Mouse (Mus musculus): ENCODE results near the gene Rgs3.

Rgs3 gene

DNA sequence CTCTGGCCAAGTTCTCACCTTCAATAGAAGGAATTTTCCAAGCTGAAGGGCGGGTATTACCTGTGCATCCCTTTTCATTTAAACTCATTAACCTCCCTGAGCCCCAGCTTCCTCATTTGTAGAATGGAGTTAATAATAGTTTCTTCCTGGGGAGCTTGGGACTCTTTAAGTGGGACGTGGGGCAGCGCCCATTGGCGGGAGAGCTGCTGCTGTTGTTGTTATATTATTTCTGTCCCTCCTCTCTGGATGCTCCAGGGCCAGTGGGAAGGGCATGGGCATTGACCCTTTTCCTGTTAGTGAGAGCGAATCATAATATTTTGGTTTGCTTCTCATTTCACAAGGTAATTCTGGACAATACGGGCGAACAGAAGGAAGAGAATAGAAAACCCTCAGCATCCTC lies 47.3 kb downstream of the Rgs3 start:
- DNase-seq, result no peak

DNA sequence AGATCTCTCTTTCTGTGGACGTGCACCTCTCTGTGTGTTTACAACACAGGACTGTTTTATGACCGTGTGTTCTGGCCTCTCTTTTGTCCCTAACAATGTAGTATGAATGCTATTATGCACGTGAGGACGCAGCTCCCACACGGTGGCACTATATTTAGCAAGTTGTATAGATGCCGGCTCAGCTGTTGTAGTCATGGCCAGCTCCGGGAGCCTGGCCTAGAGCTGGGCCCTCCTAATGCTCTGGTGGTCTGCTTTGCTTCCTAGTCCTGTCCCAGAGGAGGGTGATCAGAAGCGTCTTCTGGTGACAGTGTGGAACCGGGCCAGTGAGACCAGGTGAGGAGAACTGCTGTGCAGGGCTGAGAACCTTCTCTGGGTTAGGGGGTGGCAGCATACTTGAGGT lies 47.7 kb downstream of the Rgs3 start:
- no peak for DNase-seq

DNA sequence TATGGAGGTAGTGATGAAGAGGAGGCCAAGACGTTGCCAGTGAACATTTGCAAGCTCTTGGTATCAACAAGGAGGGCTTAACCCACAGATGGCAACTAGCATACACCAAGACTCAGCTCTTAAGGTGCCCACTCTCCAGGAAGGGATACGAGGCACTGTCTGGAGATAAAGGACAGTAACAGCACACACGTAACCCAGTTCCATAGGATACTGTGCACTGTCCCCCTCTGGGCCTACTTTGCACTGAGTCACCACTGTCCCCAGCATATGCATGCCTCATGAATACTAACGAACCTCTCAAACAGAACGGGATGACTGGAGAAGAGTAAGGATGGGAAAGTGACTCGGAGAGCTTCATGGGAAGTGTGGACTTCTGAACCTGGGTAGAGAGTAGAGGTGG lies 48.2 kb downstream of the Rgs3 start:
- no peak for DNase-seq

DNA sequence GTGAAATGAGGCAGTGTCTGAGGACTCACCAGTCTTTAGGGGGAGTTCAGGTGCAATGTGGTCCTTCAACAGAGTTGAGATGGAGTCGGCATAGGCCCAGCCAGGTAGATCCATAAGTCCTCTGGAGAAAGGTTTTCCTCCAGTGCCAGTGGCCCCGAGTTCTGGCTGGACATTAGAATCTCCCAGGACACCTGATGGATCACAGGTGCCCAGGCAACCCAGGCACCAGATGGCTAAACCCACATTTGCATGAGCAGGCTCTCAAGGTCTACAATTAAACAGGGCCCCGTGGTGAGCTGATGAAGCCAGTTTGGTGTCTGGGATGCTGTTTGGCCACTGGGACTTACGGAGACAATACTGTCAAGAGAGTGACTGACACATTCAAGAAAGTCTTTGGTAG lies 49.7 kb downstream of the Rgs3 start:
- DNase-seq, result no peak

DNA sequence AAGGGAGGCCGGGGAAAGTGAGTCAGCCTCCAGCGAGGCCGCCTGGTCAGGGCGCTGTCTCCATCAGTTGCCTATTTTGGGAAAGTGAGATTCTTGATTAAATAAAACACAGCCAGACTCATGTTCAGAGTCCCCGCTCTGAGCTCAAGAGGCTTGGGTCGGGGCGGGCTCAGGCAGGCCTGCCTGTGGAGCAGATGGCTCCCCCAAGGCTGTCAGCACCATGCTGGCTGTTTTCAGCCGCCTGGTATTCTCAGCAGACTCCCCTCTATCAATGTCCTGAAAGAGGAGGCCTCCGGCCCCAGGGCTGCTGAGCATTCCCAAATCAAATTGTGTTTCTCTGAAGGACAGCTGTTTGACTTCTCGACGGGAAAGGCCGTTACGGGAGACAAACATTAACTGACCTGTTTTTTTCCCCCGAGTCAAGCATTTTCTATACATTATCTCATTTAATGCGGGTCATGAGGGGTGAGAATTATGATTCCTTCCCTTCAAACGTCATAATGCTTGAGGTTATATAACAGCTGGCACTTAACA lies 50.6 kb downstream of the Rgs3 start:
- no peak for DNase-seq

DNA sequence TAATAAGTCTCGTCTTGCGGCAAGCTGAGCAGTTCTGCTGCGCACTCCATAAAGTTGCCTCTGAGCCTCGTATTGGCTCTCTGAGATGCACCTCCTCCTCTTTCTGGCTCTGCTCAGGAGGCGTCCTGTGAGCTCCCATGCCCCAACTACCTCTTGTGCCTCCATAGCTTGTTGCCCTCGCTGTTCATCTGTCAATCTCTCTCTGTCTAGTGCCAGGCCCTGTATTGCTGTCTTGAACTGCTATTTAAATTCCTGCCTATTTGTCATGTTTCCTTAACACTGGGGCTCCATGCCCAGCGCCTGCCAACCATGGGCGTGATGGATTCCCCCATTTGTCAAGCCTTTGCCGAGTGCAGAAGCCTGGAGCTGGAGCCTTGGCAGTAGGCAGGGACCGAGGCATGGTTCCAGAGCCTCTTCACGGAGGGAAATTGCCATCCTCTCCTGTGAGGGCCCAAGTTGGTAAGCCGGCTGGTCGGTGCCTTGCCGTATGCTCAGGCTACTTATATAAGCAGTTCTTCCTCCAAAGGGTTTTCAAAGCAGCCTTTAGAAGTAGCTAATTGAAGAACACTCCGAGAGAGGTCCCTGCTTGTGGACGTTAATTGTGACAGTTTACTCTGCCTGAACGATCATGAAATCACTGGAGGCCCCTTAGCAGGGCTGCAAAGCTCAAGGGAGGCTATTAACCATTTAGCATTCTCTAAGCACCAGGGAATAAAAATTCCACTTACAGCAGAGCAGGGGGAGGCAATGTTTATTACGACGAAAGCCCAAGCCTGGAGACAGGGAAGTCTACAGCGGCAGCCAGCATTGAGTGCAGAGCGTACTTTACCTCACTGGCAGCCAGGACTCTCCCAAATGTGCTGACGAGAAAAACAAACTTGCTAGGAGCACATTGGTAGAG lies 53.2 kb downstream of the Rgs3 start:
- DNase-seq, result peak; percentile 53 to 81

DNA sequence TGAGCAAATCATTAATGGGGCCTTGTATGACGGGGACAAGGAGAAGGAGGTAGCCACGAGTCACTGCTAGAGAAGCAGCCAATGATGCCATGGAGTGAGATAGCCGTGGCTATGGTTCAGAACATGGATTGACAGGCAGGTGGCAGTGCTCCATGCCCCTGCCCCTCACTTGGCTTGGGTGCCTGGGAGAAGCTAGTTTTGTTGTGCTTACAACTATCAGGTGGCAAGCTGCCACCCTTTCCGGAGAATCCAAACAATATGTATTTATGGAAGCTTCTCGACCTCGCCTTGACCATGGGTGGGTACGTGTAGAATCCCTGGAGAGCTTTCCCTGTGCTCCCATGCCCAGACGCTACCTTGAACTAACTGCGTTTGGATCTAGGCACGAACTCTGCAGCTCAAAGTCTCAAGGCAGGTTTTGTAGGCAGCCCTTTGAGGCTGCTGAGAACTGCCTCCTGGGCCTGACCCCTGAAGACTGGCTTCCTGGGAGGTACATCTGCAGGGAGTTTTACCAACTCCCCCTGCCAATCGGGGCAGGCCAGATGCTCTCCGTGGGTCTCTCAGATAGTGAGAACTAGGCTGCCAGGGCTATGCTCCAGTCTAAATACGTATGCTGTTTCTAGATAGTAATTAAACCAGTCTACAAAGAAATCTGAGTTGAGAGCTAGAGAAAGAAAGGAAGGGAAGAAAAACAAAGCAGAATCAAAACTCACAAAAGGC lies 54.2 kb downstream of the Rgs3 start:
- DNase-seq, result peak; percentile 68 to 78

DNA sequence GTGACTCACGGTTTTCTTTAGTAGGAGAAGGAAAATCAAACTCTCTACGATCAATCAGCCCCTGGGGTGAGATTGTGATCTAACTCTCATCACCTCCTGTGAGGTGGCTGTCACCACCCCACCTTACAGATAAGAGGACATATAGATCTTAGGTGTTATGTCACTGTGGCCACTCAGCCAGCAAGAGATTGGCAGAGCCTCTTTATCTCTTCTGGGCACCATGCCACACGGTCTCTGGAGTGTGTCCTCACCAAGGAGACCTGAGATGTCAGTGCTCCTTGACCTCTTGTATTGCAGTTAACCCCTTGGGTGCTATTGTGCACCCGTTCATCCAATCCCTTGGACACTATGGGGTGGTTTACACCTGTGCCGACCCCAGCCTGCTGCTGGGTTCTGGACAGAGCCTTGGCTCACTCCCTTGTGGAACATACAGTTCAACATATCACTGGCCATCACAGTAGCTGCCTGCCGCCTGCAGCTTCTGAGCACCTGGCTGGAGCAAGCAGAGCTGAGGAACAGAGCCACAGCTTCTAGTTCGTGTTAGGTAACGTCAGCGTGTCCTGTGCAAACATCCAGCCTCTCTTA lies 58.3 kb downstream of the Rgs3 start:
- peak in 1 of 2 experiments; percentile 19 for DNase-seq

DNA sequence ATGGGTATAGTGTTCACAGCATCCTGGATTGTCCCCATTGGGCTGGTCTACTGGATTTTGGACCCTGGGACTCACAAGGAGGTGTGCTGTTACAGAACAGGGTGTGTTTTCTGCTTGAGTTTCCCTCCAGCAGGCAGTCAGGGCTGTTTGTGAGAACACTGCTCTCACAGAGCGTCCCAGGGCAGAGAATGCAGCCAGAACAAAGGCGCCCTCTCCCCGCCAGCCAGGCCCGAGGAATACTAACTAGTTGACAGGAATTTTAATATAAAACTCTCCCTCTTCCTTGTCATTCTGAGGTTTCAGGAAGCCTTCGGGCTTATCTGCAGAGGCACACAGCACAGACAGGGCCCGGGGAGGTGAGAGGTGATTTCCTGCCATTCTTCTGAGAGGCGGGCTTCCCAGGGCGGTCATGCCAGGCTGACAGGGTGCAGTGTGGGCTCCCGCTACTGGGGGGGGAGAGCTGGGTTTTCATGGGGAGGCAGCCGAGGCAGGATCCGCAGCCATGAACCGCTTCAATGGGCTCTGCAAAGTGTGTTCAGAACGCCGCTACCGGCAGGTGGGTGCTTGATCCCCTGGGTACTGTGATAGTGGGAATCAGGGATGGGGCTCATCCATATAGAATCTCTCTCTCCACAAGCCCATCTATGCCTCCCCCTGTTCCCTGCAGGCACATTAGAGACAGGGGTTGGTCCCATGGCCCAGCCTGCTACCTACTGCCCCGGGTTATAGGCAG lies 59.8 kb downstream of the Rgs3 start:
- DNase-seq, result peak; percentile 78 to 89

DNA sequence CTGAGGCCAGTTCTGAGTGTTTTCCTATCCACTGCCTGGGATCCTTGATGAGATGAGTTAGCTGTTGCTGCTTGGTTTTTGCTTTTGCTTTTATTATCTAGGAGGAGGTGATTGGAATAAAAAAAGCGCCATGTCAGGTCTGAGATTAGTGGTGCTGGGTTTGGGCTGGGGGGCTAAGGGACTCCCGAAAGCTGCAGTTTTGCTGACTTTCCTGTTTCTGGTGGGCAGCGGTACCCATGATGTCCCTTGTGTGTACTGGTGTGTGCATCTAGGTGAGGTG lies 60.3 kb downstream of the Rgs3 start:
- DNase-seq, result no peak

DNA sequence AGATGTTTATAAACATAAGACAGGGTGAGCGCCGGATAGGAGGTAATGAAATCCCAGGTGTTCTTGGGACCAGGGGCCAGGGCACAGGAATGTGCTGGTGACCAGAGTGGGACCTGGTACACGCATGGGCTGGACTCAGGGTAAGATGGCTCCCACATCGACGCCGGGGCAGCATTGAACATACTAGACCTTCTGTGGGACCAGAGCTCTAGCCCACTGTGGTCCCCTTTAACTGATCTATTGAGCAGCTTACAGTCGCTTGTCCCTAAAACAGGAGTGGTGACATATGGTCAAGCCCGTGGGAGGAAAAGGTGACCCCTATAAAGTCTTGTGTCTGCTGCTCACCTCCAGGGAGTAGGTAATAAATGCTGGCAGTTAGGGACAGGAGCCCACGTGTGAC lies 61.5 kb downstream of the Rgs3 start:
- DNase-seq, result no peak

DNA sequence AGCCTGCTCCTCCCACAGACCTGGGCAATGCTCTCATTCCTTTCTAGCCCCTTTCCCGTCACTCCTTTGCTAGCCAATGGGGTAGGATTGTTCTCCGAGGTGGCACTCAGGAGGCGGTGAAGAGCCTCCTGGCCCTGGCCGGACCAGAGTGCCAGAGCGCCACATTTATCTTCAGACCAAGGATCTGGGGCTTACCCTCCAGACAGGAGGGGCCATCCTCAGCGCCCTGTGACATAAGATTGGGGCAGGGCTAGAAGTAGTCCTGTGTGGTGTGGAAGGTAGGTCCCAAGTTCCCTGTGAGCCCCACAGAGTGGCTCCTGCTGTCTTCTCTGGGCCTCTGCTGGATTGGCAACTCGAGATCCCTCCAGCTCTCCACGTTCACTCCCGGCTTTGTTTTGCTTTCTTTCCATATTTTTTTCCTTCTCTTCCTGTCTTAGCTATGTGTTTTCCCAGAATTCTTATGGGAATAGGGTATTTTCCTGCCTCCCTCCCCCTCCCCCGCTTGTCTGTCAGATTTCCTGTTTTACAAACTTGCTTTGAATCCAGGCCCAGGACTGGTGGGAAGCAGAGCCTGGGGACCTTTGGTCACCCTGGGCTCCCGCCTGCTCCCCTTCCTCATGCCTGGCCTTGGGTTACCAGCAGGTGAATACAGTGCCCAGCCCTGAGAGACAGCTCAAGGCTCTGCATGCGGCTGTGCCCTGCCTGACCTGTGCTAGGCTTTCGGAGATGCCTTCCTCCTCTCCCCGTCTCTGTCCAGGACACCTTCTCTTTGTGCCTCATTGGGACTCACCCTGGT lies 62.4 kb downstream of the Rgs3 start:
- DNase-seq, result peak in 1 of 2 experiments; percentile 48

DNA sequence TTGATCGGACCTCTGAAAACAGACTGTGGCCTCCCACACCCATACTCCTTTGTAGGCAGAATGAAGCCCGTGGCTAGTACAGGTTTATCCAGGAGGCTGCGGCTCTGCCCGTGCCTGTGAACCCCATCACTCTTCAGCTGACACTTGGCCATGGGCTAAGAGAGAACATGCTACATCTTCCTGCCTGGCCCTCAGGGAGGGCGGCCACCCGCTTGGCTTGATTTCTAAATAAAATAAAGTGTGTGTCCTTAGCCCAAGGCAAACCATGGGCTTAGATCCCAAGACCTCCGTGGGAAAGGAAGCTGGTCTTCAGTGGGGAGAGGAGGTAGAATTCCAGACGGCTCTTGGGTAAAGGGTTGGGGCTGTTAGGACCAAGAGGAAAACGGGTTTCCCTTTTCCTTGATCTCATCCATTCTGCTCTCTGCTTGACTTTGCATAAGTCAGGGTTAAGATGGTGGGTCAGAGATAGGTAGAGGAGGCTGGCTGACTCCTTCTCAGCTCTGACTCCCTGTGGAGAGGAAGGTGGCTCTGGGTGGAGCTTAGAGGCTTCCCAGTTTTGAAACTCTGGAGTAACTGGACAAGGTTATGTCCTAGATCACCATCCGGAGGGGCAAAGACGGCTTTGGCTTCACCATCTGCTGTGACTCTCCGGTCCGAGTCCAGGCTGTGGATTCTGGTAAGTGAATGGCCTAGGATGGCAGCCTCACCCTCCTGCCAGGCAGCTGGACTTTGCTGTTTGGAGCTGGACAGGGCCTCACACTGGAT lies 63.8 kb downstream of the Rgs3 start:
- no peak for DNase-seq

DNA sequence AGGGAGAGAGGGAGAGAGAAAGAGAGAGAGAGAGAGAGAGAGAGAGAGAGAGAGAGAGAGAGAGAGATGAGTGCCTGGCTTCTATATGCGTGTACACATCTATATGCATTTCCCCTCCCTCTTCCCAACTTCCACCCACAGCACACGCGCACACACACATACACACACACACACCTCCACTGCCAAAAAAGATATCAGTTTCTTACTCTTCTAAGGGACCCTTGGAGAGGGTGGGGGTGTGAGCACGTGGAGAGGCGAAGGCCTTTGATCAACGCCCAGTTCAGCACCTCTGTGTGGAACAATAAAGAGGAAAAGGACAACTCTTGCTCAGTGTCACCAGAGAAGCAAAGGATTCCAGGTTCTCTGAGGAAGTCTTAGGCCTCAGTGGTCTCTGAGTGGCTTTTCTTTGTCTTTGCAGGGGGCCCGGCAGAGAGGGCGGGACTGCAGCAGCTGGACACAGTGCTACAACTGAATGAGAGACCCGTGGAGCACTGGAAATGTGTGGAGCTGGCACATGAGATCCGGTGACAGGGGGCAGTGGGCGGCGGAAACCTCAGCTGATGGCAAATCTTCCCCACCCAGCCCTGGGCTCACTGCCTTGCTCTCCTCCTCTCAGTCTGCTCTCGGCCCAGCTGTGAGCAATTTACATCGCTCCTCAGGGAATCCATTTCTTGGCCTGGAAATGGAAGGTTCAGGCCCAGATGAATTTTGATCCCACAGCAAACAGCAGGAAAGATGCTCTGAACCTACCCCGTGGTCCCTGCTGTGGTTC lies 65.2 kb downstream of the Rgs3 start:
- no peak for DNase-seq

DNA sequence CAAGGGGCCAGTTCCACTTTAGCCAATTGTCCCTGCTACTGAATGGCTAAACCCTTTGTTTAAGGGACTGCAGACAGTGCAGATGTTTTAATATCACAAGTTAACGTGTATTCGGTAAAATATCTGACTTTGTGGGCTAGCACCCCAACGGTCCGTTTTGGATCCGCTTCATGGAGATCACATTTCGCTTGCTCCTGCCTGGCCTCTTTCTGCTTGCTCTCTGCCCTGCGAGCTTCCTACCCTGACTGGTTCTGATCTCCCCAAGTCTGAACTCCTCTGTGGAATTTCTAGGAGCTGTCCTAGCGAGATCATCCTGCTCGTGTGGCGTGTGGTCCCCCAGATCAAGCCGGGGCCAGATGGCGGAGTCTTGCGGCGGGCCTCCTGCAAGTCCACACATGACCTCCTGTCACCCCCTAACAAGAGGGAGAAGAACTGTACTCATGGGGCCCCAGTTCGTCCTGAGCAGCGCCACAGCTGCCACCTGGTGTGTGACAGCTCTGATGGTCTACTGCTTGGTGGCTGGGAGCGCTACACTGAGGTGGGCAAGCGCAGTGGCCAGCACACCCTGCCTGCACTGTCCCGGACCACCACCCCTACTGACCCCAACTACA lies 65.9 kb downstream of the Rgs3 start:
- no peak for DNase-seq

DNA sequence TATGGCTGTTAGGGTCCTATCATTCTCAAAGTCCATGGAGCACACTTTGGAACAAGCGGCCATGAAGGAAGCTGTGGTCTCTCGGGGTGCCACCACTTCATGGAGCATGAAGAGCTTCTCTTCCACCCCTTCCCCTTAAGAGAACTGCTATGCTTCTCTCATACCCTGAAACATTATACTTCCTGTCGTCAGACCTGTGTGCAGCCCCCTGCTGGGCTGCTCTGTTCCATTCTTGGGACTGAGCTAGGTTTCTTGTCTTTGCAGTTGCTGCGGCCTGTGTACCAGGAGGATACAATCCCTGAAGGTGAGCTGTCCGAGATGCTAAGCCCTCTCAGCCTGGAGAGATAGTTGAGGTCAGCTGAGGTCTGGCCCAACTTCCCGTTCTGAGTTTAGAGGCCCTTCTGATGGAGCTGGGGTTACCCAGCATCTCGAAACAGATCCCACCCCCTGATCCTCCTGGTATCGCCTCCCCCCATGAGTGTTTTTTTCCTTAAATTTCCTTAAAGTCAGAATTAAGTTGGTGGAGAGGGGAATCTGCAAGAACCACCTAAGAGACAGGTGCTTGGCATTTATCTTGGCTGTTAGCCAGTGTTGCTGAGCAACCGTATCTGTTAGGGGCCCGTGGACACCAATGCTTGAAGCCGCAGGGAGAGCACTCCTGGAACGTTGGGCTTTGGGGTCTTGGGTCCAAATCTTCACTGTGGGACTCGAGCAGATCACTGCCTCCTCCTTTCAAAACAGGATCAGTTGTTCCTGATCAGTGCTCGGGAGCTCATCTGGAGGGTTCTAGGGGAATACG lies 66.8 kb downstream of the Rgs3 start:
- no peak for DNase-seq

DNA sequence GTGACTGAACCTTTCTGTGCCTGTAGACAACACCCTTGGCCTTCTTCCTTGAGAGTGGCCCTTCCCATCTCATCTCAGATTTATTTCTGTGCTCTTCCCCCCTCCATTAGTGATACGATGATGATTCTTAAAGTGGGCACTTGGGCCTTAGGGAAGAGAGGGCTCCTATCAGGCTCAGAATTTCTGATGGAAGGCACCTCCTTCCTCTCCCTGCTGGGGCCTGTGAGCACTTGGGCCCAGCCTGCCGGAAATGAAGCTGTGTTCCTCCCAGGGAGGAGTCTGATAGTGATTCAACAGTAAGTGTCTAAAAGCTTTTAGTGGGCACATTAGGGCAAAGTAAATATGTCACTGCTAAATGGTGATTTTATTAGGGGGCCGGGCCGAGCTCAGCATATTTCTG lies 67.7 kb downstream of the Rgs3 start:
- DNase-seq, result no peak

DNA sequence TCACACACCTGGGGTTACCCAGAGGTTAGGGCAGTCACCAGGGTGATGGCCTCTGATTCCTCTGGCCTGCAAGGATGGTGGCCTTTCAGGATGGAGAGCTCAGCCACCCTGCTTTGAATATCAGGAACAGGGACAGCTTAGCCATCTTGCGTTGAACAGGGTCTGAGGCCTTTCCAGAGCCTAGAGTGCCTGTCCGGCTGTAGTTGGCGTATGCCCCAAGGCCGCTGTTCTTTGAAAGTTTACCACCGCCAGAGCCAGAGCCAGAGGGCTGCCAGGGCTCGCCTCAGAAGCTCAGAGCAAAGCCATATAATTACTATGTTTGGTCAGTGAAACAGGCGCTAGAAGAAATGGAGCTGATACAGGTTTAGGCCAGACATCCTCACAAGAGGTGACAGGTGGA lies 68.9 kb downstream of the Rgs3 start:
- DNase-seq, result no peak

DNA sequence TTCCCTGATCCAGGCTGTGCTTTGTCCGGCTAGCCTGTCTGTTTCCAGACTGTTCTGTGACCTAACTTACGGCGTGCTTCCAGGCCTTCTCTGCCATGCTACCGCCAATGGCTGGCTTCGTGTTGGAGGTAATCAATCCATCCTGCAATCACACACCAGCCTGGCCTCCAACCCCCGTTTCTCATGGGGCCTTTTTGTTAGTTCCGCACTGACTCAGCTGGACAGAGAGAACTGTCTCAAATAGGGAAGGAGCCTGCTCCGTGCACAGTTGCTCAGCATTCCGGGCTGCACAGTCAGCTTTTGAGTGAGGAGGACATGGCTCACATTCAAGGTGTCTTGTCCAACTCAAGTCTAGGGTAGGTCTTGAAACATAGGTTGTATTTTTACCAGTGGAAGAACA lies 69.8 kb downstream of the Rgs3 start:
- DNase-seq, result peak; percentile 50 to 51

Measured in lung, postnatal 4 days (tissue).